Mouse (Mus musculus) c-Kit-negative CD71-positive TER-119-positive erythroid progenitor cells, embryonic 14.5 days (primary cell): ENCODE results near the gene Wfikkn2.

ENCODE experiments used
- DNase-seq: peaks from one replicate; pipeline ENCODE4 v3.0.0-alpha.2; 2013; ENCODE audit warnings: low read depth, low spot score

Wfikkn2 gene

DNA sequence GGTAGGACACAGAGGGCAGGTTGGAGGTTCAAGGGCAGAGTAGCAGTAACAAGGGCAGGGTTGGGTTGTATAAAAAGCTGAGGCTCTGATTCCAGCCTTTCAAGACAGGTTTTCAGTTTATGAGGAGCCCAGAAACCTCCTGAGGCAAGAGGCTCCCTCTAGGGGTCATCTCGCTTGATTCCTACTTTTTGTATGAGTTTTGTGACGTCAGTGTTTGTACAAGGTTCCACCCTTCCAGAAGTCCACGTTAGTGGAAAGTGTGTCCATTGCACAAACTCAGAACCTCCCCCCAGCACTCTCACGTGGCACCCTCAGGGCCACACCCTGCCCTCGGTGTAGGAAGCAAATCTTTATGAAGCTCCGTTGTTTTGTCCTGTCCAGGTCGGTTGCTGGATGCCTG lies 19.8 kb downstream of the Wfikkn2 start:
- DNase-seq = no peak

DNA sequence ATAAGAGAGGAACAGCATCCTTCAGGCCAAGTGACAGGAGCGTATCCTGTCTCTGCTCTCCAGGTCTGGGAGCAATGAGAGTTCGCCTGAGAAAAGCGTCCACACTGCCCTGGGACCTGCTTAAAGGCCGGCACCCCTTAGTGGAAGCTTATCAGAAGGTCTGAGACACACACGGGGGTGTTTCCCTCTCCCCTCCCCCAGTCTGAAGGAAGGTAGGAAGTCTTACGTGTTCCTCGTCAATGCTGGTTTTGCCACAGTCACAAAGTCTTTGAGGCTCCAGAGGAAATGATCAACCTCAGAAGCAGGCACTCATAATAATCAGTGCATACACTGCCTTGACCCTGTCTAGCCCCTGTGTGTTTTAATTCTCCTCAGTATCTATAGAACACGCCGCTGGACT lies 22.3 kb downstream of the Wfikkn2 start:
- no peak for DNase-seq

DNA sequence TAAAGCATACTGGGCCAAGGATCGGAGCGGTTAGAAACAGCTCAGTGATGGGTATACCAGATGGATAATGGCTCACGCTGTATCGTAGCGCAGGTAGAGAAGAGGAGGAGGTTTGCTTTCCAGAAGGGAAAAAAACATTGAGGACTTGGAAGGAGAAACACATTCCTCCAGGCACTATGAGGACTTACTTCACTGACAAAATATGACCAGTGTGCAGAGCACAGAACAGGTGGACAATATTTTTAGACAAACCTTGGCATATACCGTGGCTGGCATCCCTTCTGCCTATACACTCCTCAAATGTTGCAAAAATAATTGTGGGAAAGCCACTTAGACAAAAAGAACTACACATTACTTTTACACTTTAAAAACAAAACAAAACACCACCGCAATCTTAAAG lies 24.5 kb downstream of the Wfikkn2 start:
- no peak for DNase-seq

DNA sequence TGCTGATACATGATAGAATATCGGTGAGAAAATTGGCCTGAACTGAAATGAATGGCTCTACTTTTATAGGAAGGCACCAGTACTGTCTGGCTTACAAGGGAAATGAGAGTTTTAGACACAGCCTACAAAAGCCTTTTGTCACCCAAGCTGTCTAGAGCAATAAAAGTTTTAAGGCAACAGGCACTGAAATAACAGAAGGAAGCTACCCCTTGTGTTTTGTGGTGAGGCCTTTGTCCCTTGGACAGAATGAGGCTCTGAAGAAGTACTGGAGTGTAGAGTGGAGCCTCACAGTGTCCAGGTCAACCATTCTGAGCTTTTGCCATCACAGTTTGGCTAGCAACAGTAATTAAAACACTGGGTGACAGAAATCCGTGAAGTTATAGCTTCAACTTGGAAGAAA lies 29.6 kb downstream of the Wfikkn2 start:
- no peak for DNase-seq

DNA sequence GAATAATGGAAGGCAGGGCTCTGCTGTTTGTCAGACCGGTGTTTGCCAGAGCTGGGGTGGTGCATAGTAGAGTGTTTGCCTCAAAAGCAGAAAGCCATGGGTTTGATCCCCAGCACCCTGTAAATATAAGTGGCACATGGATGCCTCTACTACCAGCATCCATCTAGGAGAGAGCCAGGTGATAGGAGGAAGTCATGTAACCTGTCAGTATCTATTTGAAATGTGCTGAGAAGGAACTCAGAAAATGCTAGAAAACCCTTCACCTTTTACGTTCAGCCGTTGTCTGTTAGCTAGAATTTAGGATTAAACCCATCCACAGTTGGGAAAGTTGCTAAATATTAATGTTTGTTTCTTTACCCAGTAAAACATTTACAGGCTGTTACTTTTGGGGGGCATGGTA lies 30.2 kb downstream of the Wfikkn2 start:
- DNase-seq = no peak

DNA sequence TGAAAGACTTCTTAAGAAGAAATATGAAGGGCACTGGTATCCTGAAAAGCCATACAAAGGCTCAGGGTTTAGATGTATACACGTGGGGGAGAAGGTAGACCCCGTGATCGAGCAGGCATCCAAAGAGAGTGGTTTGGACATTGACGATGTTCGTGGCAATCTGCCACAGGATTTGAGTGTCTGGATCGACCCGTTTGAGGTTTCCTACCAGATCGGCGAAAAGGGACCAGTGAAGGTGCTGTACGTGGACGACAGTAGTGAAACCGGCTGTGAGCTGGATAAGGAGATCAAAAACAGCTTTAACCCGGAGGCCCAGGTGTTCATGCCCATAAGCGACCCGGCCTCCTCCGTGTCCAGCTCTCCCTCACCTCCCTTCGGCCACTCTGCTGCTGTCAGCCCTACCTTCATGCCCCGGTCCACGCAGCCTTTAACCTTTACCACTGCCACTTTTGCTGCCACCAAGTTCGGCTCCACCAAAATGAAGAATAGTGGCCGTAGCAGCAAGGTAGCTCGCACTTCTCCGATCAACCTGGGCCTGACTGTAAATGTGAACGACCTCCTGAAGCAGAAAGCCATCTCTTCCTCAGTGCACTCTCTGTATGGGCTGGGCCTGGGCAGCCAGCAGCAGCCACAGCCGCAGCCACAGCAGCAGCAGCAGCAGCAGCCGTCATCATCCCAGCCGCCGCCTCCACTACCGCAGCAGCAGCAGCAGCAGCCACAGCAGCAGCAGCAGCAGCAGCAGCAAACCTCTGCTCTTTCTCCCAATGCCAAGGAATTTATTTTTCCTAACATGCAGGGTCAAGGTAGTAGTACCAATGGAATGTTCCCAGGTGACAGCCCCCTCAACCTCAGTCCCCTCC lies 31.8 kb downstream of the Wfikkn2 start:
- DNase-seq = no peak

DNA sequence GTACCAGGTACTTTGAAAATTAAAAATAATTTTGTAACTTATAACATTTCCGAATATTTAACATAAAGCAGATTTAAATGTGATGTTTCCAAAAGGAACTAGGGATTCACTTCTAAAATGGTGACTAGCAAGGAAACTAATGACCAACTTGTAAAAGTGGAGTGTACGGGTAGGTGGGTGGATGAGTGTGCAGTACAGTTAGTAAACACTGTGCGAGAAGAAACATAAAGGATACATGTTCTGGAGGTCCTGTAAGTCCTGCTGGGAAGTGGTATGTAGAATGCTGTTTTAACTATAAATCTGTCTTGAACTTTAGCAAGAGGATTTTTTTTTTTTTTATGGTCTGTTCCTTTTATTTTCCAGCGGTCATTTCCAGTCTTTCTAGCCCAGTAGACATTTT lies 32.8 kb downstream of the Wfikkn2 start:
- no peak for DNase-seq

DNA sequence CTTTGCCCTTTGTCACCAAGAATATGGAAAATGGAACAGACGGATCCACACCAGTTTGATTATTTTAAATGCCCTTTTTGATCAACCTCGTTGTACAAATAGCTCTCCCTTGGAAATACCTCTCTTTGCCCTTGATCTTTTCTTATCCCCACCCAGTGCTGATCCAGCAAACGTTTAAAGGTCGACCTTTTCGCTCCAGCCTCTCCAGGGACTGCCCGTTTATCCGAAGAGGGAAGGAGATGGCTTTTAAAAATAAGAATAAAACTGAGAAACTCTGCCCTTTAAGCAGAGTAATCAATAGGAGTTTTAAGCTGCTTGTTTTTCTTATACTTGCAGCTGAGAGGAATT lies 33.3 kb downstream of the Wfikkn2 start:
- DNase-seq = no peak

DNA sequence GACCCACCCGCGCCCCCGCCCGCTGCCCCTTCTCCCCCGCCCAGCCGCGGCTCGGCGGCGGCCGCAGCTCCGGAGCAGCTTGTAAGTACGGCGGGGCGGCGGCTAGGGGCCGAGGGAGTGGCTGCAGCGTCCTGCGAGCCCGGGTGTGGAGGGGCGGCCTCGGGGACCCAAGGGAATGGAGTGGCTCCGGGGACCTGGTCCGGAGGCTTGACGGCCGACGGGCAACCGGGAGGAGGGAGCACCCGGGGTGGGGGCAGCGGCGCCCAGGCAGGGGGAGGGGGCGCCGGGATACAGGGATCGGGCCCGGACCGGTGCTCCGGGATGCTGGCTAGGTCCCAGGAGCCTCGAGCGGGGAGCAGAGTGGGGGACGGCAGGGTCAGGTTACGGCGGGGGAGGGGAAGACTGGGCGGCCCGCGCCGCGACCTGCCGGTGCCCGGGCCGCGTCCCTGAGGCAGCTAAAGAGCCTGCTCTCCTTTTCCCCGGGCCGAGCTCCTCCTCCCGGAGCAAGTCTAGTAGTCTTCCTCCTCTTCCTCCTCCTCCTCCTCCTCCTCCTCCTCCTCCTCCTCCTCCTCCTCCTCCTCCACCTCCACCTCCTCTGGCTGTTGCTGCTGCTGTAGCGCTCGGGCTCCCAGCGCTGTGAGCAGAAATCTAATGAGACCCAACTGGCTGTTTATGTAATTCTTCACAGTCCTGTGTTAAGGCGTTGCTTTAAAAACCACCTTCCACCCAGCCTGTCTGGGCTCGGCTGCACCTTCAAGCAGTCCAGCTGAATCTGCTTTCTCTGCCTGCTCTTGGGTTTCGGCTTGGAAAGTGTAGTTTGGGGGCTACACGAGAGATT lies 33.9 kb downstream of the Wfikkn2 start:
- DNase-seq = peak; percentile 44

DNA sequence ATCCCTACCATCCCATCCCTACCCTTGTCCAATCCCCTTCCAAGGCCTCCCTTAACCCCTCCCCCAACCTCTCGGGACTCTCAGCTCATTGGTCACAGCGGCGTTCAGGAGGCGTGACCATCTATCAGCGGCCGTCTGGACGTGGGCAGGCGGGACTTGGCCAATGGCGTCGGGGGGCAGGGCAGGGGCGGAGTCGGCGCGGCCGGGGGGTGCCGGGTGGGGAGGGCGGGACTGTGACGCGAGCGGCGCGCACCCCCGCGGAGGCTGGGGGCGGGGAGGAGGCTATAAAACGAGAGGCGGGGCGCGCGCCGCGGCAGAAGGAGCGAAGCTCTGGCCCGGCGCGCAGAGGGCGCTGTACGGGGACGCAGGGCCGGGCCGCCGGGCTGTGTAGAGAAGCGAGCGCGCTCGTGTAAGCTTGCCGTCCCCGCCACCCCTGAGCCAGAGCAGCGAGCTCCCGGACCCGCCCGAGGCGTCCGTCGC lies 34.6 kb downstream of the Wfikkn2 start, which contains the start of gene Tob1:
TSS of gene Tob1 (plus strand) at position 331 of the 480 bp plus-strand sequence.
- DNase-seq = peak; percentile 99

DNA sequence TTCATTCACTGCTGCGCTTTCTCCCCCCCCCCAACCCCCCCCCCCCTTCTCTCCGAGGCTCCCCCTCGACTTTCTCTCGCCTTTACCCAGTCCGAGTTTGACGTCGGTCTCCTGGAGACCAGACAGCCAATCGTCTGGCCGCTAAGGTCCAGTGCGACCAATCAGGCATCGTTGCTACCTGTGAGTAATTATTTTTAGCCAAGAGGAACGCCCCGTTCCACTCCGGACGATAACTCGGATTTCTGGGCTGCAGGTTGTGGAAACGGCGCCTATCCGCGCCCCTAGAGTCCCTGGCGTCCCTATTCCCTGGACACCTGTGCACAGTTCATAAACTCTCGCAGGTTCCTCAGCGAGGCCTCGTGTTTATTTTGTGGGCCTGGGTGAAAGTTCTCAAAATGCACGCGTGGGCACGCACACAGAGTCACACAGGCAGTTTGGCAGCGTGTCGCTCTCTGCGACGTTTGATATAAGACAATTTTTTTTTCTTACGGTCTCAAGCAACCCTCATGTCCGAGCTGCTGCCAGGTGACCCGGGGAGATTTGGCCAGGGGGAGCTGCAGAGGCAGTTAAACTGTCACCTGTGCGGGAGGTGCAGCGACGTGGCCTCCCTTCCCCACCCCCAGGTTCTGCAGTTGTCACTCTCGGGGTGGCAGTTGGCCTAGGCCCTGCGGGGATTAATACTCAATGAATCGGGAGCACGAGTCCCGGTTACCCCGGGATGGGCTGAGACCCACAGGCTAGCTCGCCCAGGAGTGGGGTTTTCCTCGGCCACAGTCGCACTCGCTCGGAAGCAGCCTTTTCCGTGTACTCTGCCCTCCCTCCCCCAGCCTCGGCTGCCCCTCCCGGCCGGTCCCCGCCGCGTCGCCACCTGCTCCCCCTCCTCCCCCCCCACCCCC lies 35.4 kb downstream of the Wfikkn2 start:
- DNase-seq = peak; percentile 88

DNA sequence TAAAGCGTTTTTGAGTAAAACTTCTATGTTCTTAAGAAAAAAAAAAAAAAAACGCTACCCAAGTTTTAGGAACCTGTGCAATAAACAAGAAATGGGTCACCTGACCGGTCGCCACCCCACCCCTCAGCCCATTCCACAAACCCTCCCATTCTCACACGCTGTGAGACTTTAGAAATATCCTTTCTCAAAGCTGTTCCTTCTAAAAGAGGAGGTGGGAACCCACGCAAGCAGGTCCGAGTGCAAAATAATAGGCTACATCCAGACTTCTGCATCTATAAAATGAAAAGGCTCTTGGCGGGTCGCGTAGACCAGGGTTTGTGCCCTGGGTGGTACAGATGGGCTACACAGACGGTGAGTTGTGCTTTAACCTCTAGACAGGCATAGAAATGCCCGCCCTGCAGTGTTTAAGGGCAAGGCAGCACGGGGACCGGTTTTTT lies 36.1 kb downstream of the Wfikkn2 start:
- no peak for DNase-seq

DNA sequence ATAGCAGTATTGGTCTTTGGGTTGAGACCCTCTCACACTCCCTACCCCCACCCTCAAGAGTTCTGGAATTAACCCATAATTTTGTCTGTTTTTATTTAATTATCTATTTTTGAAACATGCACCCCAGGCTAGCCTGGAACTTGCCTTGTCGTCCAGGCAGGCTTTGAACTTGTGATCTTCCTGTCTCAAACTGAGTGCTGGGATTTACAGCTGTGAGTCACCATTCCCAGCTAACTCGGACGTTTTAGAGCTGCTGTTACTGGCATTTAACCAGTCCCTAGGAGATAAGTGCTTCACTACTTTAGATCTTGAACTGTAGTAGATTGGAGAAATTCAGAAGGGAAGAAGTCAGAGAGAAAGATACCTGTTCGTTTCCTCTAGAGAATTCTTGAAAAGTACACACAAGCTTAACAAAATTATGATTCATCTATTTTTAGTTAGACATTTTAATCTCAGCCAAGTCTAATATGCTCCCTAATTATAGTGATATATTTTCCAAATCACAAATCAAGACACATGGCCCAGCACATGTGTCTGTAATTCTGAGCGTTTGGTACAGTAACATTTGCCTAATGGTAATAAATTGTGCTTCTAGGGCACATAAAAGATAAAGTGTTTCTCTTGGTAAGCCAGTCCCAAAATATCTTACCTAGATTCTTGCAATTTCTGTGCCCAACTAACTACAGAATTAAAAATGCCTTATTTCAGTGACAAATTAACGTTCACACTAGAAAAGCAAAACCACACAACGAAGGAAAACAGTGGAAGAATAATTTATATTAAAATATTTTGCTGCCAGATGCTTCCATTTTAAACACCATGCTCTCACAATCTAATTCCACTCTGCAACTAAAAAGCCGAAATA lies 36.8 kb downstream of the Wfikkn2 start:
- no peak for DNase-seq

DNA sequence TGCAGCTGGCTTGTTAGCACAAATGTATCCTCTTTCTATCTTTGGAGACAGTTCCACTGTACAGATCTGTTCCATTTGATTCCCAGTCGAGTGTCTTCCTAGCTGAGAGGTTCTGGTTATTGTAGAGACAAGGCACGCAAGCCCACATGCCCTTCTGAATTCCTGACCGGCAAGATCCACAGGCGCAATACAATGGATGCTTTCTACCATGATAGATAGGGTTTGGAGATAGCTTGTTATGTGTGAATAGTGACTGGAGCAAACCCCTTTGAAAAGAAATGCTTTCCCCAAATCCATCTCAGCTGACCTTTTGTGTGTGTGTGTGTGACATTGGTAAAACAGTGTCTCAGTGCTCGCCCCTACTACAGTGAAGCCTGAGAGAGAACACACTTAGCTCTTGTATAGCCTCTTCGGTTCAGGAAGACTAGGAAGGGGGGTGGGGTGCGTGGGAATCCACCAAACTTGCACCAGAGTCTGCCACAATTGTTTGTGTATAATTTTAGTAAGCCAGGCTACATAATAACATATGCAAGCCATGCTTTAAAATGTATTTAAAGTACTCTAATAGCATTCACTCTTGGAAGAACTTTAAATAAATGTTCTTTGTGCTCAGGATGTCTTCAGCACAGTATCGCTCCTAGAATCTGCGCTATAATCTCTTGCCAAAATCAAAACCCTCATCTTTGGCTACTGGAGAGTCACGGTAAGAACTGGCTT lies 39.2 kb downstream of the Wfikkn2 start:
- no peak for DNase-seq

DNA sequence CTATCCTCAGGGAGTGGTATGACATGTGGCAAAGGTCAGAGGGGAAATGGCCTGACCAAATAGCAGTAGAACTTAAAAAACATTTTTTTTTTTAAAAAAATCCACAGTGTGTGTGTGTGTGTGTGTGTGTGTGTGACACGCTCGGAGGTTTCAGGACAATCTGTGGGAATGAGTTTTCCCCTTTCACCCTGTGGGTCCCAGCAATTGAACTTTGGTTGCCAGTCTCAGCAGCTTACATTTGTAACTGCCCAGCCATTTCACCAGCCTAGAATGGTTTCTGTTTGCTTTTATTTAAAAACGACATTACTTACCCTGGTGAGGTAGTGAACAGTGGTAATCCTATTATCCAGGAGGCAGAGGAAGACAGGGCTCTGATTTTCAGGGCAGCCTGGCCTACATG lies 42.7 kb downstream of the Wfikkn2 start:
- no peak for DNase-seq

DNA sequence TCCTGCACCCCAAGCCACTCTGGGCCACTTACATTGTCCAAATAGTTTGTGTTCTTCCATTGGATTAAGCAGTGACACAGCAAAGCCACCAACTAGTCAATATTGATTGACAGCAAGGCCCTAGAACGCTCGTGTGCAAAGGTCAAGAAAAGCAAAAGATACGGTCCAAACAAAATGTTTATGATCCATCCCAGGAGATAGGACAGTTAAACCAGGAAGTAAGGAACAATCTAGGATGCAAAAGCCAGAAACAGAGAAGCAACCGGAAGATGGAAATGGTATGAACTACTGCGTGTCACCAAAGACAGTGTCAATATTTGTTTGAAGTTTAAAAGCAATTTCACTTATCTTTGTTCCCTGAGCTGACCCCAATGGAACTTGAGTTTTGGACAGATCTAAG lies 43.7 kb downstream of the Wfikkn2 start:
- DNase-seq = no peak

DNA sequence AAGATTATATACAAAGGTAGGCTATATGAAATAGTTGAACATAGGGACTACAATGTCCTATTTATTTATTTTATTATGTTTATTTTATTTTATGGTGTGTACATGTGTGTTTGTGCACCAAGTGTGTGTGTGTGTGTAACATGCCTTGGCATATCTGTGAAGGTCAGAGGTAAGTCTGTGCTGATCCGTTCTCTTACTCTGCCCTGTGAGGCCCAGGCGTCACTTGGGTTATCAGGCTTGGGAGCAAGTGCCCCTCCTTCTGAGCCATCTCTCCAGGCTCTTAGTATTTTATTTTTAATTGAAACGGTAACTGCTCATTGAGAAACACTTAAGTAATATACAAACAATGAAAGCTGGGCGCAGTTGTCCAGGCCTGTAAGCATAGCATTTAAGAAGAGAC lies 45.4 kb downstream of the Wfikkn2 start:
- no peak for DNase-seq

DNA sequence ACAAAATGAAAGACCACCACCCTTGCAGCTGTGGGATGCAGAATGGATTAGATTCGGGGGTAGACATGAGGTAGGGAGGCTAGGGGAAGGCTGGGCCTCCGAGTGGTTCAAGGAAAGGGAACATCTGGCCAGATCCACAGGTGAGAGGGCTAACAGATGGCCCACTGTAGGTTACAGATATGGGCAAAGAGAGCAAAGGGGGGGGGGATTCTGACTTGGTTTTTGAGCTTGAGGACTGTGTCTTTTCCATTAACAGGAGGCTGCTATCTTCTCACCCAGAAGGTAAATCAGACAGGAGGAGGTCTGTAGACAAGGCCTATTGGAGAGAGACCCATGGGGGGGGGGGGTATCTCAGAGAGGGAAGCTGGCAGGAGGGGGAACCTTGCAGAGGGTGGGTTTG lies 46.0 kb downstream of the Wfikkn2 start:
- DNase-seq = no peak

DNA sequence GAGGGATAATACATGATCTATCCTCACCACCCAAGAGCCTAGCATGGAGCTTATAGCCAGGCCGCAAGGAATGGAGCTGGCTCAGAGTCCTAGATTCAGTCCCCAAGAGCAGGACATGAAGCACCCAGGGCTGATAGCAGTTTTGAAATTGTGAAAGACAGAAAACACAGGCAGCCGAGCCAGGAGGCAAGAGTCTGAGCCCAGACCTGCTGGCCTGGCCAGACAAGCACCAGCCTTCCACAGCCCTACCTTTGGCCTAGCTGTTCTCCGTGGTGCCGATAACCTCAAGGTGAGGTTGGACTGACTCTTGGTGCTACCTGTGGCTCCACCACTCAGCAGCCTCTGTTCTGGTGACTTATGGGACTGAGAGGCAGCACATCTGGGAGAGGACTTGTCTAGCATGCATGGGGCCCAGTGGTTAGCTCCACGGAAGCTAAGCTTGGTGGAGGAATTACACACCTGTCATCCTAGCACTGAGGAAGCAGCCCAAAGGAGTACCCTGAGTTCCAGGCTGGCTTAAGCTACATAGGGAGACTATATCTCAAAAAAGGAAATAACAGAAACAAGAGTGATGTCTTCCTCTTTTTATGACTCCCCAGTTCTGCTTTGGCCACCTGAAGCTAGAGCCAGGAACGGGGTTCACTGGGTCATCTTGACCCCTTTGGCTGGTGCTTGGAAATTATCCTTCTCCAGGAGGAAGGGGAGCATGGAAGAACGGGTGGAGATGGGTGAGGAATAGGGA lies 47.2 kb downstream of the Wfikkn2 start:
- DNase-seq = no peak
